Mouse (Mus musculus): Measurements from ENCODE around the gene Gm17655. TPM values are rescaled to one million over a fixed set of nuclear protein-coding genes. Genes with fewer than 3 reads are reported as not detected.
"Not testable (repeated sequence)": the region's sequence is repeated elsewhere in the genome, so short reads cannot be mapped to it uniquely, and the experiment has no call there.

The Gm17655 gene
- 0.84 and 1.4 TPM in 2 replicates for polyA plus RNA-seq (2012; rRNA removed)

DNA sequence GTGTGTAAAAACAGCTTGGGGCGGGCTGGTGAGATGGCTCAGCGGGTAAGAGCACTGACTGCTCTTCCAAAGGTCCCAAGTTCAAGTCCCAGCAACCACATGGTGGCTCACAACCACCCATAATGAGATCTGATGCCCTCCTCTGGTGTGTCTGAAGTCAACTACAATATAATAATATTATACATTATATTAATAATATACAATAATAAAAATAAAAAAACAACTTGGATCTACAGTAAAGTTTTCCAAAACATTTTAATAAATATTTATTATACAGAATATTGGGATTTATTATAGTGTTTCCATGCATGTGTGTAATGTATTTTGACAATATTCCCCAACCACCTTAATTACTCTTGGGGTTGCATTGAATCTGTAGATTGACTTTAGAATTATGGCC lies at the start of gene Gm17655:
TSS of gene Gm17655 (minus strand) at position 101 of the 400 bp plus-strand sequence.
- DNase-seq (ENCODE audit: extremely low spot score in 1 of 2, low spot score in 1 of 2) = not testable (repeated sequence)

DNA sequence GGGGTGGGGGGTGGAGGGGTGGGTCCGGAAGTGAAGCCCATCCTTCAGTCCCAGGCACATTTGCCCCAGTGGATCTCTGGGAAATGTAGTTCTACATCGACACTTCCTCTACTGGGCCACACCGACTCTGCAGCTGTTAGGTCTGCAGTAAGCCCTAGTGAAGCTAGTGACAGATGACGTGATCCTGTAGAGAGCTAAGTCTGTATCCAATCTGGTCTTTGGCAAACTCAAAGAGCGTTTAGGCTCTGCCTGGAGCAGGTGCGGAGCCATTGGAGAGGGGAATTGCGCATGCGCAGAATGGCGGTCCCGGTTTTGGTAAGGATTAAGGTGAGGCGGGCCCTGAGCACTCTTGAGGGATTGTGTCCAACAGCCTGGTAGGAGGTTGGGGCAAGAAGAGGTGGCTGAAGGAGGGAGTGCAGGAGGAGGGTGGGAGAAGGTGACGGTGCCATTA lies 37.7 kb upstream of the Gm17655 start, which contains the start of gene Zfp605:
TSS of gene Zfp605 (plus strand) at position 102 of the 451 bp plus-strand sequence.
- peak; percentile 94 to 96 for DNase-seq (ENCODE audit: extremely low spot score in 1 of 2, low spot score in 1 of 2)

- DNase-seq (ENCODE audit: extremely low spot score in 1 of 2, low spot score in 1 of 2) = no peak
Measured at GRCm38 (mm10) chr5:110108305-110108628, 36.0 kb upstream of the Gm17655 start.

- DNase-seq (ENCODE audit: extremely low spot score in 1 of 2, low spot score in 1 of 2) = peak; percentile 91 to 96
Measured at GRCm38 (mm10) chr5:110107581-110108304, 35.4 kb upstream of the Gm17655 start, which contains the start of gene Gtpbp6. TSS of gene Gtpbp6 (minus strand) at chr5:110108197.

DNA sequence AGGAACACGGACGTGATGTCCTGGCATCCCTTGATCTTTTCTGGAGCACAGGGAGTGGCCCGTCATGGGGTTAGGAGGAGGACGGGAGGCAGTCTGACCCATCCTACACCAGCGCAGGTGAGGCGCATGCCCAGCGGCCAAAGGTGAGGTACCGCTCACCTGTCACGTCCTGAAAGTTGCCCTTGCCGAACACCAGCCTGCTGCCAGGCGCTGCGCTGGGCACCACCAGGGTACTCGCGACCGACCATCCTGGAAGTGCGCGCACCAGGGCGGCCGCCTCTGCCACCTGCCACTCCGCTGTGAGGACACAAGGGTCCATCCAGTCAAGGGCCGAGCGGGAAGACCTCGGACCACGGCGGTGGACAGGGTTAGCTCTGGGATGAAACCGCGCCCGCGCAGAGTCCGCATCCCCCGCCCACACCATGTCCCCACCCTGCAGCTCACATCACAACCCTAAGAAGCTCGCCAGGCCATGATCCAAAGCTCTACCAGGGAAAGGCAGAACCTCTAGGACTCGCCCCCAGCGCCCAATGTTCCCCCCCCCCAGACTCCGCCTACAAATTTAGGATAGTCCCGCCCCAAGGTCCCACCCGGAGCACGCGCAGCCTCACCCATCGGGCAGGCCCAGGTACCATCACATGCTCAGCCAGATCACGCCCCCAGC lies 34.7 kb upstream of the Gm17655 start:
- peak; percentile 34 to 39 for DNase-seq (ENCODE audit: extremely low spot score in 1 of 2, low spot score in 1 of 2)

GRCm38 (mm10) chr5:110106140-110106871 lies 34.0 kb upstream of the Gm17655 start:
- DNase-seq (ENCODE audit: extremely low spot score in 1 of 2, low spot score in 1 of 2) = peak in 1 of 2 experiments; percentile 17

DNA sequence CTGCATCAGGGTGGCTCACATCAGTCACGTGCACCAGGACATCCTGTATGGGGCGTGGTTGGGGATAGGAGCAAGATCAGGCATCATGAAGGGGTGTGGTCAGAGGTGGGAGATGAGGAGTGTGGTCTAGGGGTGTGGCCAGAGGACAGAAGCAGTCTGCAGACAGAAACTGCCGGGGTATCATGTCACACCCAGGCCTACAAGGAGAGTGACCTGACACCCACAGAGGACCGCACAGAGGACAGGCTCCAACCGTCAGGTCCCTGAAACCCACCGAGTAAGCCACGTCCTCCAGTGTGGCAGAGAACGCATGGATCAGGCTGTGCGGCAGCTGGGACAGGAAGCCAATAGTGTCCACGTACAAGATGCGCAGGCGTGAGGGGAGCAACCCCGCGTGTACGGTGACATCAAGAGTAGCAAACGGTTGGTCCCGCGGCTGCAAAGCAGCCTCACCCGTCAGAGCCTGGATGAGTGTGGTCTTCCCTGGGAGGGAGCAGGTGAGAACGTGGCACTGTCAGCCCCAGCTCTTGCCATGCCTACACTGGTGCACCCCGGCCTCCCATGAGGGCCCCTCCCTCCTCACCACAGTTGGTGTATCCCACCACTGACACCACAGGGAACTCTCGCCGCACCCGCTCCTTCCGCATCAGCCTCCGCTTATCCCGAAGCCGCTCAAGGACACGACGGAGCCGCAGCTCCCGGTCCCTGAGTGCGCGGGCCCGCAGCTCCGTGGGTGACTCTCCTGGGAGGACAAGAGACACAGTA lies 32.5 kb upstream of the Gm17655 start:
- peak in 1 of 2 experiments; percentile 27 for DNase-seq (ENCODE audit: extremely low spot score in 1 of 2, low spot score in 1 of 2)

GRCm38 (mm10) chr5:110103901-110104615 lies 31.7 kb upstream of the Gm17655 start:
- DNase-seq (ENCODE audit: extremely low spot score in 1 of 2, low spot score in 1 of 2) = no peak

GRCm38 (mm10) chr5:110102853-110103625 lies 30.7 kb upstream of the Gm17655 start:
- DNase-seq (ENCODE audit: extremely low spot score in 1 of 2, low spot score in 1 of 2) = no peak

- no peak for DNase-seq (ENCODE audit: extremely low spot score in 1 of 2, low spot score in 1 of 2)
Measured at GRCm38 (mm10) chr5:110102429-110102828, 30.1 kb upstream of the Gm17655 start.

GRCm38 (mm10) chr5:110101716-110102347 lies 29.5 kb upstream of the Gm17655 start:
- DNase-seq (ENCODE audit: extremely low spot score in 1 of 2, low spot score in 1 of 2) = peak; percentile 68 to 80

DNA sequence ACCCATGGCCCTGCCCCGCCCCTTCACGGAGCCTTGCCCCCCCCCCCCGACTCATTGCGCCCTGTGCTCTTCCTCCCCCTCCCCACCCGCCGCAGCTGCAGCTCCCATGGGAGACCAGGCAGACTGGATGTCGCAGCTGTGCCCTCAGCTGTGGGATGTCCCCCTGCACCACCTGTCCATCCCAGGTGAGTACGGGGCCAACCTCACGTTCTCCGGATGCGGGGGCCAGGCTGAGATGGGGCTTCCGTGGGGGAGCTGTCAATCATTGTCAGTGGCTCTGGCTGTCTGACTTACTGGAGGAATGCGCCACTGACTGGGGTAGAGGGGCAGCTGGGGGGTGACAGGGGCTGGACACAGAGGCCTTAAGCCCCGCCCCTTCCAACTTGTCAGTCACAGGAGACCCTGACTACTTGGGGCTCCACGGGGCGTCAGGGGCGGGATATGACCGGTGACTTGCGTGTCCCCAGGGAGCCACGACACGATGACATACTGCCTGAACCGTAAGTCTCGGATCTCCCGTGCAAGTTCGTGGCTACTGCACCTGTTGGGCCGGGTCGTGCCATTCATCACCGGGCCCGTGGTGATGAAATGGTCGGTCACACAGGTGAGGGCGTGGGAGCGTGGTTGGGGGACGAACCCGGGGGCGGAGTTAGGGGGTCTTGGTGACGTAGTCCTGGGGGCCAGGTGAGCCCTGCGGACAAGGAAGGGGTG lies 28.8 kb upstream of the Gm17655 start:
- DNase-seq (ENCODE audit: extremely low spot score in 1 of 2, low spot score in 1 of 2) = peak; percentile 33 to 38

DNA sequence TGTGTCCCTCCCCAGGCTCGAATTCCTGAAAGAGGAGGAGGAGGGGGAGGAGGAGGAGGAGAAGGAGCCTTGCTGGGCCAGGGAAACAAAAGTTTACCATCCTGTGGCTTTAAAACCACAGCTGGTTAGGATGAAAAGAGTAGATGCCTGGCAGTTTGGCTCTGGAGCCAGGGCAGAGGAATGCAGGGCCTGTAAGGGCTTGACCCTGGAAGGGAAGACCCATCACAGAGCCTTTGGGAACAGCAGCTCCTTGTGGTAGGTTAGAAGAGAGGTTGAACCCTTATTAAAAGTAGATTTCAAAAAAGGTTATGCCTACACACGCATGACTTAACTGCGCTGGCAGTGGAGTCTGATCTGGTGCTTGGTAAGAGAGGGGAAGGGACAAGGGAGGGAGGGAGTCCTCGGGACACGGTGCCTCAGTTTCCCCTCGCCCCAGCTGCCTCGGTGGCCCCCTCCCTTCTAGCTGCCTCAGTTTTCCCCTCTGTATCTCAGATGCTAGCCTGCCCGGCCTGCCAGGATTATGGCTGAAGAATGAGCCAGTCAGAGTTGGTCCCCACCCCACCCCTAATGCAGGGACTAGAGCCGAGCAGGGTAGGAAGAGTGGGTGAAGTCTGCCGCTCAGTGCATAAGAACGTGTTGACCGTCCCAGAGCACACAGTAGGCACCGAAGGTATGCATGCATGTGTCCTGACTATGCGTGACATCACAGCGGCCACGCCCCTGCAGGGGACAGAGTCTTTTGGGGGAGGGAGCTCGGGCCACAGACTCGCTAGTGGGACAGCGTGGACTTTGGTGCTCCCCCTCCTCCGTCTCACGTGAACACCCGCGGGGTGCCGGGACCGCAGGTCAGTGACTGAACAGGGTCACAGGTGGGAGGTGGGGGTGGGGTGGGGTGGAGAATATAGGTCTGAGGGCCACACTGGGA lies 27.6 kb upstream of the Gm17655 start, which contains the start of gene Plcxd1:
TSS of gene Plcxd1 (plus strand) at position 314 of the 925 bp plus-strand sequence.
- DNase-seq (ENCODE audit: extremely low spot score in 1 of 2, low spot score in 1 of 2) = peak in 1 of 2 experiments; percentile 21

GRCm38 (mm10) chr5:110098991-110099477 lies 26.7 kb upstream of the Gm17655 start:
- peak; percentile 58 to 65 for DNase-seq (ENCODE audit: extremely low spot score in 1 of 2, low spot score in 1 of 2)

- DNase-seq (ENCODE audit: extremely low spot score in 1 of 2, low spot score in 1 of 2) = no peak
Measured at GRCm38 (mm10) chr5:110094847-110095213, 22.5 kb upstream of the Gm17655 start.

- peak; percentile 90 to 92 for DNase-seq (ENCODE audit: extremely low spot score in 1 of 2, low spot score in 1 of 2)
Measured at GRCm38 (mm10) chr5:110094030-110094846, 21.9 kb upstream of the Gm17655 start, which contains the start of gene Gm35315. TSS of gene Gm35315 (minus strand) at chr5:110094420.
